Mouse (Mus musculus): ENCODE measurements around the gene Rab1b.

Gene Rab1b

DNA sequence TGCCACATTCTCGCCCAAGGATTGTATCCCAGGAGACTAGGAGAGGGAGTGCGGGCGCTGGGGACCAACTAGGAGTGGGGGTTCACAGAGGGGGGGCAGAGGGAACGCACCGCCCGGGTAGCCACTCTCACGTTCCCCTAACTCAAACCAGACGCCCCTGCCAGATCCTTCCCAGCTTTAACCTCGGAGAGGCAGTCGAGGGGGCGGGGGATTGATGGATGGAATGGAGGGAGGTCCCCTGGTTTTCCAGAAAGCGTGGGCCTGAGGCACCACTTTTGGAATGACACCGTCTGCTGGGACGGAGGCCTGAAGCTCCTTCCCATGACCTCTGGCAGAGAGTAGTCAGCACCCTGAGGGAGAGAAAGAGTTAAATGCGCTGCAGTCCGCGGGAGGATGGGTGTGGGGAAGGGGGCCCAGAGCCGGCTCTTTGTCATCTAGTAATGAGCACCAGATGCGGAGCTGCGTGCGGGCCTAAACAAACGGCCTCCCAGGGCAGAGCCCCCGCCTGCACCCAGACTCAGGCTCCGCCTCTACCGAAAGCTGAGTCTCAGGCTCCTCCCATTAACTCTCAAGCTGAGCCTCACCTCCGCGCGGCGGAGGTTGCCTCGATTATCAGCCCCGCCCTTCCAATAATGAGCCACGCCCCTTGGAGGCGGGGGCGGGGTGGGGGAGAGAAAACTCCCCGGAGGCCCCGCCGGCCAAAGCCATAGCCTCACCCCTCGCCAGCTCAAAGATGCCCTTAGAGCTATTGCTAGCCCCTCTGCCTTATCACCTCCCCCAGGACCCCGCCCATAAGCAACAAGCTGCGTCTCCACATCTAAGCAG is 35.1 kb downstream of the Rab1b start:
- DNase-seq (ENCODE audit: low read depth, low spot score) = no peak

DNA sequence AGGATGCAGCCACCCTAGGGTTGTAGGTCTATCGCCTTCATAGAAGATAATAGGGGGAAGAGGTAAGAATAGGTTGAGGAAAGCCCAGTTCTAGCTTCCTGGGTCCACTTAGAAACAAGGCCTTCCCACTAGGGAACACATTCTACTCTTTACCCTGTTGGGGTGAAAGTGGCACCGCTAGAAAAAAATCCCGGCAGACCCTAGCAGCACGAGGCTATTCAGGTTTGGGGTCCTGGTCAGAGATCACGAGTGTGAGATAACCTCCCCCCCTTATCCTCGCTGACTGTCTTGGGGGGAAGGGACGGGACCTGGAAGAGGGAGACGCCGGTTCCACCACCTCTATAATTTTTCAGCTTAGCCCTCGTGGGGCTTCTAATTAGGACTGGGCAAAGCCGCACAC is 35.8 kb downstream of the Rab1b start:
- no peak for DNase-seq (ENCODE audit: low read depth, low spot score)

DNA sequence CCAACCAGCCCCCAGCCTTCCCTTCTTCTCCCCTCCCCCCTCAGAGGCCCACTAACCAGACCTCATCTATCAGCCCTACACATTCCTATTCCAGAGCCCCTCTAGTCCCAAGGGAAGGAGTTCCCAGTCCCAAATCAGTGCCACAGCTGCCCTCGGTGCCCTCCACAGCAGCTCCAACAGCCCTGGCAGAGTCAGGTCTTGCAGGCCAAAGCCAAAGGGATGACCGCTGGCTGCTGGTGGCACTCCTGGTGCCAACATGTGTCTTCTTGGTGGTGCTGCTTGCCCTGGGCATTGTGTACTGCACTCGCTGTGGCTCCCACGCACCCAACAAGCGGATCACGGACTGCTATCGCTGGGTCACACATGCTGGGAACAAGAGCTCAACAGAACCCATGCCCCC is 36.9 kb downstream of the Rab1b start:
- DNase-seq (ENCODE audit: low read depth, low spot score) = no peak

DNA sequence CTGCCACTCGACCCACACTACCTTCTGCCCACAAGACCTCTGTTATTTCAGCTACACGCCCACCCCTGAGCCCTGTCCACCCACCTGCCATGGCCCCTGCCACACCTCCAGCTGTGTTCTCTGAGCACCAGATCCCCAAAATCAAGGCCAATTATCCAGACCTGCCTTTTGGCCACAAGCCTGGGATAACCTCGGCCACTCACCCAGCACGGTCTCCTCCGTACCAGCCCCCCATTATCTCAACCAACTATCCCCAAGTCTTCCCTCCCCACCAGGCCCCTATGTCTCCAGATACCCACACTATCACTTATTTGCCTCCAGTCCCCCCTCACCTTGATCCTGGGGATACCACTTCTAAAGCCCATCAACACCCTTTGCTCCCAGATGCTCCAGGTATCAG is 37.4 kb downstream of the Rab1b start:
- DNase-seq (ENCODE audit: low read depth, low spot score) = no peak

DNA sequence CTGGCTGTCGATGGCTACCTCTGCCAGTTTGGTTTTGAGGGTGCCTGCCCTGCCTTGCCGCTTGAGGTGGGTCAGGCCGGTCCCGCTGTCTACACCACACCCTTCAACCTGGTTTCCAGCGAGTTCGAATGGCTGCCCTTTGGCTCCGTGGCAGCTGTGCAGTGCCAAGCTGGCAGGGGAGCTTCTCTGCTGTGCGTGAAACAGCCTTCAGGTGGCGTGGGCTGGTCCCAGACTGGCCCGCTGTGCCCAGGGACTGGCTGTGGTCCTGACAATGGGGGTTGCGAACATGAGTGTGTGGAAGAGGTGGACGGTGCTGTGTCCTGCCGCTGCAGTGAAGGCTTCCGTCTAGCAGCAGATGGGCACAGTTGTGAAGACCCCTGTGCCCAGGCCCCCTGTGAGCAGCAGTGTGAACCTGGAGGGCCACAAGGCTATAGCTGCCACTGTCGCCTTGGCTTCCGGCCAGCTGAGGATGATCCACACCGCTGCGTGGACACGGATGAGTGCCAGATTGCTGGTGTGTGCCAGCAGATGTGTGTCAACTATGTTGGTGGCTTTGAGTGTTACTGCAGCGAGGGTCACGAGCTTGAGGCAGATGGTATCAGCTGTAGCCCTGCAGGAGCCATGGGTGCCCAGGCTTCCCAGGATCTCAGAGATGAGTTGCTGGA is 38.2 kb downstream of the Rab1b start:
- DNase-seq (ENCODE audit: low read depth, low spot score) = no peak

DNA sequence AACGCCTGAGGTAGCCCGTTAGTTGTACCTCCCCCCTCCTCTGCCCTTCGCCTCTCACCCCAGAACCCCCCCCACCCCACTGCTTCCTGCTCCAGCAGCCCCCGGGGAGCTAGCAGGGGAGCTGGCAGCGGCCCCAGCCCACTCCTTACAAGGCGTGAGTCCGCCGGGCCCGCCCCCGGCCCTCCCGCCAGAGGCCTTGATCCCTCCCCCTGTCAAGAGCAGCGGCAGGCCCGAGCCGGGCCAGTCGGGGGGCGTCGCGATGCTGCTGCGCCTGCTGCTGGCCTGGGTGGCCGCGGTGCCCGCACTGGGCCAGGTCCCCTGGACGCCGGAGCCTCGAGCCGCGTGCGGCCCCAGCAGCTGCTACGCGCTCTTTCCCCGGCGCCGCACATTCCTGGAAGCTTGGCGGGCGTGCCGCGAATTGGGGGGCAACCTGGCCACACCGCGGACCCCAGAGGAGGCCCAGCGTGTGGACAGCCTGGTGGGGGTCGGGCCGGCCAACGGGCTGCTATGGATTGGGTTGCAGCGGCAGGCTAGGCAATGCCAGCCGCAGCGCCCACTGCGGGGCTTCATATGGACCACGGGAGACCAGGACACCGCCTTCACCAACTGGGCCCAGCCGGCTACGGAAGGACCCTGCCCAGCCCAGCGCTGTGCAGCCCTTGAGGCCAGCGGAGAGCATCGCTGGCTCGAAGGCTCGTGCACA is 38.9 kb downstream of the Rab1b start, which contains the start of gene Cd248:
Gene Cd248 (plus strand): TSS at position 212 of the 703 bp plus-strand sequence.
- DNase-seq (ENCODE audit: low read depth, low spot score) = no peak

DNA sequence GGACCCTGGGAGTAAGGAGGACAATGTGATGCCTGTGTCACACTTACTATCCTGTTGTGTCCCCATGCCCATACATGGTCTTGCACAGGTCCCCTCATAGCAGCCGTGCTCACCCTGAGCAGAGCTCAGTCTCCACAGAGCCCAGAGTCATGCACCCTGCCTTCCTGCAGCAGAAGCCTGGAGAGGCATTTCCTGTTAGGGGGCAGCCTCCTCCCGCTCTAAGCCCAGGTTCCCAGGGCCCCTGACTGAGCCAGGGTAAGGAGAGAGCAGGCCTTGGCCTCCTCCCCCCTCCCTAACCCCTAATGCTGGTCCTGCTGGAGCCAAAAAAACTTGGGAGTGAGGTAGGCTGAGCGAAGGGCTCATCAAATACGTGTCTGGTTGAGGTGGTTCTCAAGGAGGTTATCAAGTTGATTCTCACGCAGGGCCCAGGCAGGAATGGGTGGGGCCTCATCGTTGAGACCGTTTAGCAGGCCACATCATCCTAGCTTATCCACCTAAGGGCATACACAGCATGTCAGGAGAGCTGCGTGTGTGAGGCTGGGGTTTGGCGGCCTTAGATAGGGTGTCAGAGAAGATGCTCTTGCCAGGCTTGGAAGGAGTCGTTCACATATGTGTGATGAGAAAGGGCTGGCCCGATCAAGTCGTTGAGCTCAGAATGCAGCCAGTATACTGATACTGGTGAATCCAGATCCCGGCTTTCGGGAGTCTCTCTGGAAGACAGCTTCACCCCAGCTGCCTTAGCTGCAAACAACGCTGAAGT is 39.7 kb downstream of the Rab1b start:
- DNase-seq (ENCODE audit: low read depth, low spot score) = no peak

DNA sequence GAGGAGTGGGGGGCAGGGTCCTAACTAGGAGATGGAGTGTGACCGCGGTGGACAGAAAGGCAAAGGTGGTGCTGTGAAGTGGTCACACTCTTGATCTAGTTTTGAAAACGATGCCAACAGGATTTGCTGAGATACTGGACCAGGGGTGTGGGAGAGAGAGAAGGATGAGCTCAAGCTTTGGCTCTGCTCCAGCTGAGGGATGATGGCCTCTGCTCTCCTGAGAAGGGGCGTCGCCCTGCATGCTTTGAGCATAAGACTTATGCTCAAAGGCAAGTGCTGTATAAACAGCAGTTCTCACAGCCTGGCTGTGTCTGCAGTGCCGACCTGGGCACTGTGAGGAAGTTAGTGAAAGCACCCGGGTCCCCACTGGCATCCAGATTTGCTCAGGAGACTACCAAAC is 41.8 kb downstream of the Rab1b start:
- DNase-seq (ENCODE audit: low read depth, low spot score) = no peak

DNA sequence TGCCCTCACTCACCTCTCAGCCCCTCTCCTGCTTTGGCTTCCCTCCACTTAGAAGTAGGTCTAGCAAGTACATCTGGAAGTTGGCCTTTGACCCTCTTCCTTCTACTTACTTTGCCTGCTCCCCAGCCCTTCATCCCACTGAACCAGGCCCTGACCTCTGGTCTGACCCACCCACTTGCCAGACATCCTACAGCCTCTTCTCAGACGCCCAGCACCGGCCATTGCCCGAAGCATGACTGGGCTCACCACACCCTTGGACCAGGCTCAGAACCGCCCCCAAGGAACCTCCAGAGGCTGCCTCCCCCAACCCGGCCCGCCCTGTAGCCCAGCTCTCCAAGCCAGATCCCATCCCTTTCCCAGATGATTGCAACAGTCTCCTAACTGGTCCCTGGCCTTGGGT is 44.4 kb downstream of the Rab1b start:
- DNase-seq (ENCODE audit: low read depth, low spot score) = no peak

DNA sequence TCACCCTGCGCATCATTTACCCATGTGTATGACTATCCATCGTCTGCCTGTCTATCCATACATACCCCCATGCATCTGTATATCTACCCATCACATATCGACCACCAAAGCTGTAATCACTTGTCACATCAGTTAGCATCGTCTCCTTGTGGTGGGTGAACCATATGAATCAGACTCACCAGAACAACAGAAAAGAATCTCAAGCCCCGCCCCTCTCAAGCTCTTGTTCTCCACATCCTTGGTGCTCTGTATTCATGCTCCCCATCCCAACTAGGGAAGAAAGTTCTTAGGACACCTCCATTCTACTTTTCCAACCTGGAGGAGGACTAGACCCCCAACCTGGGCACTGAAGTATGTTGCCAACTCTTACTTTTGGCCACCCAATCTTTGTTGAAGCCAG is 44.8 kb downstream of the Rab1b start:
- DNase-seq (ENCODE audit: low read depth, low spot score) = no peak

DNA sequence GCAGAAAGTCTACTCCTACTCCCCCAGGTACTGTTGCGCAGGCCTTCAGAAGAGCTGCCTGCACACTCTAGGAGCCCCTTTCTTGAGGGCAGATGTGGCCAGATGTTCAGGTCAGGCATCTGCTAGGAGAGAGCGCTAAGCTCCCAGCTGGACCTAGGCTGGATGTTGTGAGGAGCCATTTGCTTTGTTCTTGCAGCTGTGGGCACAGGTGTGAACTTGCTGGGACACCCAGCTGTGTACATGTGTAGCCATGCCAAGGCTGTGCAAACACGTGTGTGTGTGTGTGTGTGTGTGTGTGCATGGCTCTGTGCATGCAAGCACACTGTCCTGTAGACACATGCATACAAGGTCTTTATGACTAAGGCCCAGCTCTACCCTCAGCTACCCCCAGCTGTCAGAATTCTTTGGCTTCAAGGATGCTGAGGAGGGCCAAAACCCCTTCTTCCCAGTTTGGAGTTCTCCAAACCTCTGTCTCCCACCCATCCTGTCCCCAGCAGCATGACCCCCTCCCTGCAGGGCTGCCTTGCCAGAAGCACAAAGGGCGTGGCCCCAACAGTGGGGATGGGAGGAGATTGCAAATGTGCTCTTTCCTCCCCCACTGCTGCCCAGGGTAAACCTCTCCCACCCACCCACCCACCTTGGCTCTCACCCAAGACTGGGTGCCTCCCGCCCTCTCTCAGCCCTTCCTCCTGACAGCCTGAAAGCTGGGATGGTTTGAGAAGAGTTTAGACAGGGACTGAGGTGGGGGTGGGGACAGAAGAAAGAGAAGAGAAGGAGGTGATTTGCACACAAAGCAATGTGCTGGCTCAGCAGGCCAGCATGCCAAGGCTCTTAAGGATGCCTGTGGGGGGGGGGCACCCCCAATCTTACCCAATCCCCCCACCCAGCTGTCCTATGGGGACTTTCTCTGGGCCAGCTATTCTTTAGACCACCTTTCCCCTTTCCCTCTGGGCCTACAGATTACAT is 46.2 kb downstream of the Rab1b start:
- DNase-seq (ENCODE audit: low read depth, low spot score) = no peak

DNA sequence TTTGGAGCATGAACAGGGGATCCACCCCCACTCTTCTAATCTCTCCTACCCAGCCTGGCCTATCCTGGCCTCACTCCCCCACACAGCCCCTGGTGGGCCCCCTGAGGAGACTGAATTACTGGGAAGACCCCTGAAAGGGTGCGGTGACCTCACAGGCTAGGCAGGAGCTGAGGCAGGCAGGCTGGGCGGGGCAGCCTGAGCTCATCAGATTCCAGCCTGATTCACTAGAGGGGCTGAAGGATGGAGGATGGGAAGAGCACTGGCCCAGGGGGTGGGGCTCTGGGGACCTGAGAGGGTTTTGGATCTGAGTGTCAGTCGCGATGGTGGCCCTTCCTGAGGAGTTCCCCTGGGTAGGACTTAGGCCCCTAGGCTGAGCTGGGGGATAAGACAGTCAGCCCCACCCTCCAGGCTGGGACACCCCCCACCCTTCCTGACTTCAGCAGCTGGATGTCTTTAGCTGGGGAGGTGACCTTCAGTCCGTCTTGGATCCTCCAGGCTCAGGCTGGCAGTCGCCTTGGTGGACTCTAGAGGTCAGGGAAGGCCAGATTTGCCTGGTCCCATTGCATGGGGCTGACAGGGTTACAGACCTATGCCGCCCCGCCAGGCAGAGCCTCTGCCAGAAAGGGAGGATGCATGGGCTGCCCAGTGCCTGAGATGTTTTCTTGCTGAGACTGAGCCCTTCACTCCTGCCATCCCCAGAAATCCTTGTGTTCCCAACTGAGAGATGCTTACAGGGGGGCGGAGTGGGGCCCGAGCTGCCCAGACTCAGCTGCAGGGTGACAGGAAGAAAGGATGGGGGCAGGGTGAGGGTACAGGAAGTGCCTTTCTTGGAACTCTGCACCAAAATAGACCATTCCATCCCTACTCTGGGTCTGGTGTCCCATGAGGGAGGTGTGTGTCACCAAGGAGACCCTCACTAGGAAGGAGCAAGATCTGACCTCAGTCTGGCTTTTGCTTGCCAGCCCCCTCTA is 47.8 kb downstream of the Rab1b start:
- DNase-seq (ENCODE audit: low read depth, low spot score) = no peak

DNA sequence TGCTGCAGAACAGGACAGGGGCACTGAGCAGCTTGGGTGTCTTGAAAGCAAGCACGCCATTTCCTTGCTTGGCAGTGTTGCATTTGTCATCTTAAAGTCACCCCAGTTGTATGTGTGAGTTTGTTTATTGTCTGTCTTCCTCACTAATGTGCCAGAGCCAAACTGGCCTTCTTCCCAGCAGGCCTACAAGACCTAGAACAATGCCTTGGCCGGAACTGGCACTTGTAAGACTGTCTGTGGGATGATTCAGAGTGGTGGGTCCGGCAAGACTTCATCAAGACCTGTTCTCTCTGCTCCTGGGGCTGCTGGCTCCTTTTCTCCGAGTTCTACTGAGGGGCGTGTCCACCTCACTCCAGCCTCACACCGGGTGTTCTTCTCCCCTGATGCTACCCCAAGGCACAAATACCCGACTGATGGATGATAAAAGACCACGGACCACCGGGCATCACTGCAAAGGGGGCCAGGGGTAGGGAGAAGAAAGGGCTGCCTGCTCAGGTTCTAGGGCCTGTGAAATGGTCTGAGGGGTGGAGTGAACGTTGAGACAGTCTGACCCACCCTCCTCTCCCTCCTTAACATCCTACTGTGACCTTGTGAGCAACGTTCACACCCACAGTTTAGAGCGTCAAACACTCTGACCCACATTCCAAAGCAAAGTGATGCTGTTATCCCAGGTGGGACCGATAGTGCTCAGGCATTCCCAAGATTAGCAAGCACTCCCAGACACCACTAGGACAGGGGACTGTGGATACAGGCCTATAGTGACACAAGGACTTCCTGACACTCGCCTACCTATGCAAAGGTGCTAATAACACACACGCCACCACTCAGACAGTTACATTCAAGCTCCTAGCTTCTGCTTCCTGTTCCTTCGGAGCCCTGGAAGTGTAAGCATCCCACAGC is 48.7 kb downstream of the Rab1b start:
- DNase-seq (ENCODE audit: low read depth, low spot score) = no peak

DNA sequence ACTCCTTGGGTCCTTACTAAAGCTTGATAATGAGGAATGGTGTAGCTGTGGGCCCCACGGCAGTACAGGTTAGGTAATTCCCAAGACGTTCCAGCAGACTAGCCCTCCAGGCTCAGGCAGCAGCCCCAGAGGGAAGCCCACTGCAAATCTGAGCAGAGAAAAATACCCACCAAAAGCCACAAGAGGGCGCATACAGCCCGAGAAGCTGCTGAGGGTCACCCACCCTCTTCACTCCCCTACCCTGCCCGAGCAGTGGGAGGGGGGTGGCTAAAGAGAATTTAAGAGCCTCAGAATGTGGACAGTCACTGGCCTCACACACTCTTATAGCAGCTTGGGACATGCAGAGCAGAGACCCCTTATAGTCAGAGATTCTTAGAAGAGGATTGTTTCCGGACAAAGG is 50.6 kb downstream of the Rab1b start:
- no peak for DNase-seq (ENCODE audit: low read depth, low spot score)

DNA sequence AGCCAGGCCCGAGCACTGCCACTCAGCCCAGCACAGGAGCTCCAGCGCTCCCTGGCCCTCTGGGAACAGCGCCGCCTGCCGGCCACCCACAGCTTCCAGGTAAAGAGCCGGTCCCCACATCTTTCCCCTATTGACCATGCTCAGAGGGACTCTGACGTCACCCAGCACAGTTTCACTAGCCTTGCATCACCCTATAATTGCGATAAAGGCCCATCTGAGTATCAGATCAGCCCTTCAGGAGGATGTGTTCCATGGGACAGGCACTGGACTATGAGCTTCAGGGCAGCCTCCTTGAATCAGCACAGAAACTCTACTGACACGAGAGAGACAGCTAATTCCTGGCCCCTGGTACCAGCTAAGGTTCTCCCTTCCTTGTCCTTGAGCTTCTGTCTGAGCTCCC is 53.0 kb downstream of the Rab1b start:
- no peak for DNase-seq (ENCODE audit: low read depth, low spot score)

DNA sequence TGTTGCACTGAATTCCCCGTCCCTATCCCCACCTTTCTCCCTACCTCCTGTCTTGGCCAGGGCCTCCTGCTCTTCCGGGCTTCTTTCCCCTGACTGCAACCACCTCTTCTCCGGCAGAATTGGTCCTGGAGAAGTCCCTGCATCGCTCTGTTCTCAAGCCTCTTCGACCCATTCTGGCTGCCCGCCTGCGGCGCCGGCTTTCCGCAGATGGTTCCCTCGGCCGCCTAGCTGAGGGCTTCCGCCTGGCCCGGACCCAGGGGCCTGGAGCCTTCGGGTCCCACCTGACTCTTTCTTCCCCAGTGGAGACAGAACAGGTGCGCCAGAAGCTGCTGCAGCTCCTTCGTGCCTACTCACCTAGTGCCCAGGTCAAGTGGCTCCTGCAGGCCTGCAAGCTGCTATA is 54.0 kb downstream of the Rab1b start:
- DNase-seq (ENCODE audit: low read depth, low spot score) = no peak

DNA sequence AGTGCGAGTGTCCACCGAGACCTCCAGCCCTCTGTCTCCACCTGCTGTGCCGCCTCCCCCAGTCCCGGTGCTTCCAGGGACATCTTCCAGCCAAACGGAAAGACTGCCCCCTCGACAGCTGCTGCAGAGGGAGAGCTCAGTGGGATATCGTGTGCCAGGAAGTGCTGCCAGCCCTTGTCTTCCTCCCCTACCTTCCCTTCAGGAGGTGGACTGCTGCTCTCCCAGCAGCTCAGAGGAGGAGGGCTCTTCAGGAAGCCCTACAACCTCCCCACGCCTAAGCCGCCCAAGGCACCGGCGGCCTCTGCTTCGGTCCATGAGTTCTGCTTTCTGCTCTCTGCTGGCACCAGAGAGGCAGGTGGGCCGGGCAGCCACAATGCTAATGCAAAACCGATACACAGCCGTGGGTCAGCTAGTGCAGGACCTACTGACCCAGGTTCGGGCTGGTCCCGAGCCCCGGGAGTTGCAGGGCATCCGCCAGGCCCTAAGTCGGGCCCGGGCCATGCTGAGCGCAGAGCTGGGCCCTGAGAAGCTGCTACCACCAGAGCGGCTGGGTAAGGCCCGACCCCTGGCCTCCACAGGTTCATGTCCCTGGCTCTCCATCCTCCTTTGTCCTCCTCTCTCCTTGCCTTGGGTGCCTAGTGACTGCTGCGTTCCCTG is 54.6 kb downstream of the Rab1b start:
- no peak for DNase-seq (ENCODE audit: low read depth, low spot score)

DNA sequence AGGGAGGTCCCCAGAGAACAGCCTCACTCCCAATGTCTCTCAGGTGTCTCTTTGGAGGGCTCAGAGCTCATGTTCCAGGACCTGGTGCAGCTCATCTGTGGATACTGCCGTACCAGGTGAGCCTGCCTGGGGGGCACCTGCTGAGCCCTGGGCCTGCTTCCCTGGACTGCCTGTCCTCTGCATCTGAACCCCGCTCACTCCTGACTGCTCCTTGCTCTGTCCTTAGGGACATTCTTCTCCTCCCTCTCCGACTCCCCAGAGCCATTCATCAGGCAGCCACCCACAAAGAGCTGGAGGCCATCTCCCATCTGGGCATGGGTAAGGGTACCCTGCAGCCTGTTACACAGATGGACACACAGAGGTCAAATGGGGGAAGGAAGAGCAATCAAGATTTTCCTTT is 55.4 kb downstream of the Rab1b start:
- DNase-seq (ENCODE audit: low read depth, low spot score) = no peak

Data from telencephalon, adult 2 months (tissue).